Mouse (Mus musculus) hindbrain, embryonic 14.5 days (tissue): ENCODE results near the gene E130309D02Rik. TPM values are rescaled to one million over a fixed set of nuclear protein-coding genes. Genes with fewer than 3 reads are reported as not detected.

ENCODE experiments used
- ATAC-seq: fragments of 200-750 bp; cut with Nextera tagmentation; 2 replicates; pipeline ENCODE4 v1.8.0; 2017; ENCODE audit warnings: moderate number of reproducible peaks, mild to moderate bottlenecking, moderate TSS enrichment, moderate library complexity; ENCODE audit not compliant: low FRiP score
- DNase-seq: peaks from one replicate; pipeline ENCODE4 v3.0.0-alpha.2; 2015; ENCODE audit warnings: low spot score
- H3K27ac ChIP-seq: fragments of 300-500 bp; sonication (generic); 2 replicates; pipeline ENCODE4 v1.5.1; 2014; ENCODE audit warnings: mild to moderate bottlenecking, moderate library complexity
- H3K27me3 ChIP-seq: fragments of 300-500 bp; sonication (generic); 2 replicates; pipeline ENCODE4 v1.6.1; 2014; ENCODE audit warnings: mild to moderate bottlenecking, low read length, mixed read lengths; ENCODE audit not compliant: control insufficient read depth, insufficient read depth
- H3K36me3 ChIP-seq: fragments of 300-500 bp; sonication (generic); replicated peaks from 2 replicates; pipeline ENCODE4 v1.6.1; 2014; ENCODE audit not compliant: control insufficient read depth, insufficient read depth
- H3K4me1 ChIP-seq: fragments of 300-500 bp; sonication (generic); replicated peaks from 2 replicates; pipeline ENCODE4 v1.6.1; 2014; ENCODE audit warnings: antibody characterized with exemption, low read length, mixed read lengths; ENCODE audit not compliant: control insufficient read depth, insufficient read depth
- H3K4me2 ChIP-seq: fragments of 300-500 bp; sonication (generic); replicated peaks from 2 replicates; pipeline ENCODE4 v1.6.1; 2014; ENCODE audit warnings: mild to moderate bottlenecking, moderate library complexity
- H3K4me3 ChIP-seq: fragments of 300-500 bp; sonication (generic); replicated peaks from 2 replicates; pipeline ENCODE4 v1.5.1; 2014; ENCODE audit warnings: mild to moderate bottlenecking, low read length
- H3K9ac ChIP-seq: fragments of 300-500 bp; sonication (generic); 2 replicates; pipeline ENCODE4 v1.6.1; 2014
- H3K9me3 ChIP-seq: fragments of 300-500 bp; sonication (generic); 2 replicates; pipeline ENCODE4 v1.6.1; 2016; ENCODE audit warnings: low read length; ENCODE audit not compliant: control insufficient read depth
- WGBS: fragments of 180-500 bp; shearing (Covaris S2); extraction: QIAGEN DNeasy Blood & Tissue Kit; methylation state at CpG from one replicate; pipeline ENCODE4 v1.1.7; 2014; 5-methylcytosine and 5-hydroxymethylcytosine counted together
- polyA plus RNA-seq: library from polyadenylated mRNA; unstranded; fragments of >200 nt; fragmentation: Nextera tagmentation; extraction: Ambion mirVana; gene quantifications from 2 replicates; pipeline ENCODE4 v1.2.1, GENCODE M21; 2014

The E130309D02Rik gene
- polyA plus RNA-seq, 1 experiment from 2014 or later, result 25.4 TPM

DNA sequence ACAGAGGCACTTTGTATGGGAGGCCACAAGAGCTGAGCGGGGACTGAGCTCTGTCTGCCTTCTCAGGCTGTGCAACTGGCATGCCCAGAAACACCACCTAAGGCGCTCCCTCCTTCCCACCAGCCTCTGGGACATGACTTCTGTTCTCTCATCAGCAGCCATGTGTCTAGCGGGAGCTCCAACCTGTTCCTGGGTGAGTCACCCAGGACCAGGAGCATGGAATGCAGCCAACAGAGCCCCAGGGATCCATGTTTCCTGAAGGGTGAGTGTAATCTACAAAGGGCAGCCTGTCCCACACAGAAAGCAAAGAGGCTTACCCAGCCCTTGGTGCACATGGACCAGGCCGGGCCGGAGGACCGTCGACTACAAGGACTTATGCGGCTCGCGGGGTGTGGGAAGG is 50.5 kb downstream of the E130309D02Rik start:
- H3K36me3 ChIP-seq, result peaks cover 53% of the 10 kb centered on the region
- H3K4me1 ChIP-seq, result peaks cover 12% of the 10 kb centered on the region
- H3K9ac ChIP-seq, result no peak overlapping the region
- no peak overlapping the region for H3K4me3 ChIP-seq
- no peak overlapping the region for H3K27ac ChIP-seq
- no peaks in the 10 kb centered on the region for H3K27me3 ChIP-seq
- no peak overlapping the region for H3K4me2 ChIP-seq
- ATAC-seq (no peak), DNase-seq (no peak)
- H3K9me3 ChIP-seq, result no peaks in the 10 kb centered on the region
- 91% methylated on average over 10 of the region's 10 CpGs for WGBS

DNA sequence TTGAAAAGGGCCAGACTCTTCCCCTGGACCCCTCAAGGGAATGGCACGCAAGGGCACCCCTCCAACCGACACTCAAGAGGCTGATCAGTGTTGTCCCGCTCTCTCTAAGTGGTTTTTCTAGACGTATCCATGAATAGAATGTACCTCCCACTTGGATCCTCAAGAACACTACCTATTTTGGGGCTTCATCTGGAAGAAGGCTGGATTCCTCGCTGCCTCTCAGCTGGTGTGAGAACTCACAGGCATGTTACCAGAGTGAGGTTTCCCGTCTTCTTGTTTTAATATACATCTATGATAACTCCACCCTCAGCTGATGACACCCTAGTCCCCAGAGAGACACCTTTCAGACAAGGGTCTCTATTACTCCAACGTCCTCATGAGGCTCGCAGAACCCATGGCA is 53.5 kb downstream of the E130309D02Rik start:
- H3K4me2 ChIP-seq, result no peak overlapping the region
- DNase-seq (no peak), ATAC-seq (no peak)
- 0 out of 2 replicates have a peak, but pooled peaks cover 3% of the 10 kb centered on the region for H3K4me1 ChIP-seq
- H3K27me3 ChIP-seq, result peaks cover 19% of the 10 kb centered on the region
- WGBS, result 95% methylated on average over 8 of the region's 8 CpGs
- H3K4me3 ChIP-seq, result no peak overlapping the region
- H3K9me3 ChIP-seq, result no peaks in the 10 kb centered on the region
- peaks cover 80% of the 10 kb centered on the region for H3K36me3 ChIP-seq
- no peak overlapping the region for H3K27ac ChIP-seq
- no peak overlapping the region for H3K9ac ChIP-seq

DNA sequence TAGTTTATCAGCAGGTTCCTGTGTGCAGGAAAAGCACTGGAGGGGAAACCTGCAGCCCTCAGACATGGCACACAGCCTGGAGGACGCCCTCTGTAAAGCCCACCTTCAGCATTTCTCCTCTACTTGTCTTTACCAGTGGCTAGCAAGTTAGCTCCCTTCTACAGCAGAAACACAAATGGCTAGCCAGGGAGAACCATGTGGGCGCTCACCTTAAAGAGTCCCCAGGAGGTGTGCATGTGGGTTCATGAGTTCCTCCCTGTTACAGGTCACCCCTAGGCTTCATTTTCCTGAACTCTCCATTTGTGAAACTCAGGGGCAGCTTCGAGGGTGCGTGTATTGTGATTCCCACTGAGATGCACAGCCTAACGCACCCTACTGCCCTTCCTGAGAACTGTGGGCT is 59.4 kb downstream of the E130309D02Rik start:
- ATAC-seq (no peak), DNase-seq (no peak)
- peaks cover 10% of the 10 kb centered on the region; the same call in 1 of the 2 replicates for H3K4me1 ChIP-seq
- no peak overlapping the region for H3K4me3 ChIP-seq
- H3K4me2 ChIP-seq, result no peak overlapping the region
- no peaks in the 10 kb centered on the region for H3K9me3 ChIP-seq
- 79% methylated on average over 5 of the region's 5 CpGs for WGBS
- peaks cover 66% of the 10 kb centered on the region for H3K27me3 ChIP-seq
- H3K36me3 ChIP-seq, result peaks cover 96% of the 10 kb centered on the region
- H3K9ac ChIP-seq, result no peak overlapping the region
- H3K27ac ChIP-seq, result no peak overlapping the region

DNA sequence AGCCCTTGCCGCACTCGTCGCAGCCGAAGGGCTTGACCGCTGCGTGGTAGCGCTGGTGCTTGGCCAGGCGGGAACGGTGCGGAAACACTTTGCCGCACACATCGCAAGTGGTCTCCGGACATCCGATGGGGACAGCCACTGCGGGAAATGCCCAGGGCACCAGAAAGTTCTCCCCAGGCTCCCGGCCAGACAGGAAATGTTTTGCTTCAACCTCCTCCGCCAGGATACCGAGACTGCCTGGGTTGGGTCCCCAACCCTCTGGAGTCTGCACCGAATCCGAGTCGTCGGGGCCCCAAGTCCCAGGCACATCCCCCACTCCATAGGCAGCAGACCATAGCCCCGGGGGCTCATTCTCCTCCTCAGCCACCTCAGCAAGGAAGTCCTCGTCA is 60.0 kb downstream of the E130309D02Rik start:
- Histone ChIP-seq H3K9me3 (no peaks in the 10 kb centered on the region), H3K27me3 (peaks cover 66% of the 10 kb centered on the region), H3K4me3 (no peak overlapping the region), H3K4me2 (no peak overlapping the region), H3K36me3 (peaks cover 96% of the 10 kb centered on the region), H3K9ac (no peak overlapping the region), H3K27ac (no peak overlapping the region), H3K4me1 (peaks cover 10% of the 10 kb centered on the region; the same call in 1 of the 2 replicates)
- DNase-seq (no peak), ATAC-seq (no peak)
- 25% methylated on average over 24 of the region's 24 CpGs for WGBS

DNA sequence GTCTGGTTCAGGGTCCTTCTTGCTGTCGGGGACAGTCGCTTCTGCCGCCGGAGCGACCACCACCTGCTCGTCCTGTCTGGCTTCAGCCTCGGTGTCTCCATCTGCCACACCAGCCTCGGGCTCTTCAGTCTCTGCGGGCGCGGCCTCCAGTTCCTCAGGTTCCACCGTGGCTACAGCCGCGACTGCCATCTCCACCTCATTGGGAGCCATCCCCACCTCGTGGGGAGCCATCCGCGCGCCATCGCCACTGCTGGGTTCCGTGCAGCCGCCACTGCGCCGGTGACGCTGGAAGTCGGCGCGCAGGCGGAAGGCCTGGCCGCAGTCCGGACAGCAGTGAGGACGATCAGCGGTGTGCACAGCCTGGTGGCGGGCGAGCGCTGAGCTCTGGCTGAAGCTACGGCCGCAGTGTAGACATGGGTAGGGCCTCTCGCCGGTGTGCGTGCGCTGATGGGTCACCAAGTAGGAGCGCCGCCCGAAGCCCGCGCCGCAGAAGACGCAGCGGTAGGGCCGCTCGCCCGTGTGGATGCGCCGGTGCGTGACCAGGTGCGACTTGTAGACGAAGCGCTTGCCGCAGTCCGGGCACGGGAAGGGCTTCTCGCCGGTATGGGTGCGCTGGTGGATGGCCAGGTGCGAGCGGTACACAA is 60.6 kb downstream of the E130309D02Rik start:
- H3K27ac ChIP-seq, result no peak overlapping the region
- ATAC-seq, result no peak
- 0 out of 2 replicates have a peak overlapping the region, but pooled peaks have one; percentile 40 for H3K9ac ChIP-seq
- H3K36me3 ChIP-seq, result peaks cover 92% of the 10 kb centered on the region
- 15% methylated on average over 66 of the region's 66 CpGs for WGBS
- H3K4me1 ChIP-seq, result peaks cover 10% of the 10 kb centered on the region; the same call in 1 of the 2 replicates
- DNase-seq, result peak; percentile 33
- peaks cover 66% of the 10 kb centered on the region for H3K27me3 ChIP-seq
- H3K4me2 ChIP-seq, result no peak overlapping the region
- no peaks in the 10 kb centered on the region for H3K9me3 ChIP-seq
- peak overlapping the region; percentile 21; the same call in 1 of the 2 replicates for H3K4me3 ChIP-seq

DNA sequence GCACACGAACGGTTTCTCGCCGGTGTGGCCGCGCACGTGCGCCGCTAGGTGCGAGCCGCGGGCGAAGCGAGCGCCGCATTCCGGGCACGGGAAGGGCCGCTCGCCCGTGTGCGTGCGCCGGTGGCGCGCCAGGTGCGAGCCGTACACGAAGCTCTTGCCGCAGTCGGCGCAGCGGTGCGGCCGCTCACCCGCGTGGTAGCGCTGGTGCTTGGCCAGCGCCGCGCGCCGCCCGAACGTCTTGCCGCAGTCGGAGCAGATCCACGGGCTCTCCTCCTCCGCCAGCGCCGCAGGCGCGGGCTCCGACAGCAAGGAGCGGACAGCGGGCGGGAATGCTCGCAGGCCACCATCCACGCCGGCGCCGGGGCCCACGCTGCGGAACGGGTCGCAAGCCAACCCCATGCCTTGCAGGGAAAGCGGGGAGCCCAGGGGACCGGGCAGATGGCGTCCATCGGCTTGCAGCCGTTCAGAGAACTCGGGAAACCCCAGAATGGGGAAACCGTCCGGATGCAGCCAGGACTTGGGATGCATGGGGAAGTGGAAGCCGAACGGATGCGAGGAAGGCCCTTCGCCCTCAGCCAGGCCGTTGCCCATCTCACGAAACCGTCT is 61.2 kb downstream of the E130309D02Rik start:
- DNase-seq (peak; percentile 47), ATAC-seq (no peak)
- H3K9ac ChIP-seq, result peak overlapping the region; percentile 40
- H3K27me3 ChIP-seq, result peaks cover 66% of the 10 kb centered on the region
- WGBS, result 7% methylated on average over 80 of the region's 81 CpGs
- H3K4me2 ChIP-seq, result peak overlapping the region; percentile 41
- peak overlapping the region; percentile 21 for H3K4me3 ChIP-seq
- no peak overlapping the region for H3K27ac ChIP-seq
- H3K9me3 ChIP-seq, result no peaks in the 10 kb centered on the region
- peaks cover 92% of the 10 kb centered on the region for H3K36me3 ChIP-seq
- peaks cover 10% of the 10 kb centered on the region; the same call in 1 of the 2 replicates for H3K4me1 ChIP-seq

DNA sequence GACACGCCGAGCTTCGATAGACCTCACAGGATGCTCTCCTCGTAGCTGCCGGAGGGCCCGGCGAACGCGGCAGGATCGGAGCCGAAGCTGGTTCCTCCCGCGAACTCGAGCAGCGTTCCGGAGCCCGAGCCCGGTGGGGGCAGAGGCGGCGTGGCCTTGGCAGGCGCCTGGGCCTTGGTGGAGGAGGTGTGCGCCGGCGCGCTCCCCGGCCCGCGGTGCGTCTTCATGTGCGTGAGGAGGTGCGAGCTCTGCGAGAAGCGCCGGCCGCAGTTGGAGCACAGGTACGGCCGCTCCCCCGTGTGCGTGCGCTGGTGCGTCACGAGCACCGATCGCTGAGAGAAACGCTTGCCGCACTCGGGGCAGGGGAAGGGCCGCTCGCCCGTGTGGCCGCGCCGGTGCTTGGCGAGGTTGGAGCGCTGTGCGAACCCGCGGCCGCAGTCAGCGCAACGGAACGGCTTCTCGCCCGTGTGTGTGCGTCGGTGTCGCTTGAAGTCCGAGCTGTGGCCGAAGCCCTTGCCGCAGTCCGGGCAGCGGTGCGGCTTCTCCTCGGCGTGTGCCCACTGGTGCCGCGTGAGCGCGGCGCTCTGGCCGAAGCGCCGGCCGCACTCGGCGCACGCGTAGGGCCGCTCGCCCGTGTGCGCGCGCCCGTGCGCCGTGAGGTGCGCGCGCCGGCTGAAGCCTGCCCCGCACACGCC is 61.8 kb downstream of the E130309D02Rik start:
- ATAC-seq (no peak), DNase-seq (no peak)
- peak overlapping the region; percentile 40 for H3K9ac ChIP-seq
- peak overlapping the region; percentile 21 for H3K4me3 ChIP-seq
- H3K36me3 ChIP-seq, result peaks cover 89% of the 10 kb centered on the region
- H3K9me3 ChIP-seq, result no peaks in the 10 kb centered on the region
- peaks cover 64% of the 10 kb centered on the region for H3K27me3 ChIP-seq
- 8% methylated on average over 92 of the region's 103 CpGs for WGBS
- H3K27ac ChIP-seq, result no peak overlapping the region
- H3K4me1 ChIP-seq, result peaks cover 10% of the 10 kb centered on the region; the same call in 1 of the 2 replicates
- peak overlapping the region; percentile 41 for H3K4me2 ChIP-seq

DNA sequence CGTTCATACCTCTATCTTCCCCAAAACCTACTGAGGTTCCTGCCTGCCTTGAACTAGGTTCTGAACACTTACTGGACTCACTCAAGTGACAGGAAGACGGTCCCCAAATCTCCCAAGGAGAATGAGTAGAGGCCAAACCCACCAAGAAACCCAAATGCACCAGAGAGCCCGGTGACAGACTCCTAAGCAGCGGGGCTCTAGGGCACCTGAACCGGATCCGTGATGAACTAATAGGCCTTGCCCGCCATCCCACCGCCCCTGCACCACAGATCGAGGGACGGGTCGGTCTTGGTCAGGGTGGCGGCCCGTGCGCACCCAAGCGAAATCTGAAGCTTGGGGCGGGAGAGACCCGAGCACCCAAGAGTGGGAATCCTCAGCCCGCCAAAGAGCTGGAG is 62.4 kb downstream of the E130309D02Rik start:
- H3K36me3 ChIP-seq, result peaks cover 90% of the 10 kb centered on the region
- H3K9me3 ChIP-seq, result no peaks in the 10 kb centered on the region

DNA sequence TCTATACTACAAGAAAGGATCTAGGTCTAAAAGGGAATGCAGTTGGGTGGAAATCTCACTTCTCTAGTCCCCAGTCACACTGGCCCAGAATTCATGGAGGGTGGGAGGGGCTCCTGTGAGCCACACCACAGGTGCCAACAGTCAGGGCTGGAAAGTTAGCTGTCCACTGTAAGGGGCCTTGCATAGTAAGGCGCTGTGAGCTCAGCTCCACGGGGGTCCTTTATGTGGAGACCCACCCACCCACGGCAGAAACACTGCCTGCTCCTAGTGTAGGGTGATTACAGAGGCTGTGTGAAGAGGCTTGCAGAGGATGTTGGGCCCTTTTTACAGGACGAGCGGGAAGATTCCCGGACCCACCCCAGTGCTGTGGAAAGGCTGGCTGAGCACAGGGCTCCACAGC is 63.1 kb downstream of the E130309D02Rik start:
- no peak for ATAC-seq
- H3K9me3 ChIP-seq, result no peaks in the 10 kb centered on the region

More for the DNA sequence above, 62.4 kb downstream of the E130309D02Rik start:
- DNase-seq, result no peak
- Histone ChIP-seq H3K4me2 (no peak overlapping the region), H3K9ac (no peak overlapping the region), H3K27ac (no peak overlapping the region), H3K27me3 (peaks cover 58% of the 10 kb centered on the region), H3K4me3 (0 out of 2 replicates have a peak overlapping the region, but pooled peaks have one; percentile 21), H3K4me1 (peaks cover 10% of the 10 kb centered on the region; the same call in 1 of the 2 replicates)
- no peak for ATAC-seq
- 36% methylated on average over 18 of the region's 18 CpGs for WGBS

More for the DNA sequence above, 63.1 kb downstream of the E130309D02Rik start:
- DNase-seq, result no peak
- H3K4me1 ChIP-seq, result peaks cover 10% of the 10 kb centered on the region; the same call in 1 of the 2 replicates
- H3K9ac ChIP-seq, result no peak overlapping the region
- no peak overlapping the region for H3K4me3 ChIP-seq
- H3K27ac ChIP-seq, result no peak overlapping the region
- WGBS, result 55% methylated on average over 6 of the region's 6 CpGs
- H3K27me3 ChIP-seq, result peaks cover 51% of the 10 kb centered on the region
- peaks cover 90% of the 10 kb centered on the region for H3K36me3 ChIP-seq
- H3K4me2 ChIP-seq, result no peak overlapping the region
